Mouse (Mus musculus) yolk sac, embryonic 10.5 days (tissue): Measurements from ENCODE around the gene Dmbx1.

Experiments used
- DNase-seq: peaks from one replicate; pipeline ENCODE4 v3.0.0-alpha.2; 2017; ENCODE audit warnings: low spot score

The Dmbx1 gene

GRCm38 (mm10) chr4:115938276-115939160 lies 1.2 kb downstream of the Dmbx1 start:
- peak; percentile 32 for DNase-seq

GRCm38 (mm10) chr4:115937061-115937976 lies 2.4 kb downstream of the Dmbx1 start:
- DNase-seq = no peak

- no peak for DNase-seq
Measured at GRCm38 (mm10) chr4:115936646-115937045, 3.1 kb downstream of the Dmbx1 start.

GRCm38 (mm10) chr4:115935835-115936581 lies 3.7 kb downstream of the Dmbx1 start:
- no peak for DNase-seq

GRCm38 (mm10) chr4:115931556-115932088 lies 8.1 kb downstream of the Dmbx1 start:
- no peak for DNase-seq

GRCm38 (mm10) chr4:115927637-115928036 lies 12.1 kb downstream of the Dmbx1 start:
- DNase-seq = no peak

GRCm38 (mm10) chr4:115923262-115923880 lies 16.4 kb downstream of the Dmbx1 start:
- DNase-seq = no peak

GRCm38 (mm10) chr4:115922688-115923087 lies 17.0 kb downstream of the Dmbx1 start:
- DNase-seq = no peak

GRCm38 (mm10) chr4:115919911-115920310 lies 19.8 kb downstream of the Dmbx1 start:
- no peak for DNase-seq

- no peak for DNase-seq
Measured at GRCm38 (mm10) chr4:115911586-115911985, 28.1 kb downstream of the Dmbx1 start.

GRCm38 (mm10) chr4:115908641-115909040 lies 31.1 kb downstream of the Dmbx1 start:
- DNase-seq = no peak

- no peak for DNase-seq
Measured at GRCm38 (mm10) chr4:115907994-115908393, 31.7 kb downstream of the Dmbx1 start.

- DNase-seq = no peak
Measured at GRCm38 (mm10) chr4:115906791-115907190, 32.9 kb downstream of the Dmbx1 start.

GRCm38 (mm10) chr4:115905701-115906100 lies 34.0 kb downstream of the Dmbx1 start:
- DNase-seq = no peak

GRCm38 (mm10) chr4:115904375-115904774 lies 35.4 kb downstream of the Dmbx1 start:
- DNase-seq = no peak

- peak; percentile 59 for DNase-seq
Measured at GRCm38 (mm10) chr4:115902816-115903215, 36.9 kb downstream of the Dmbx1 start.

GRCm38 (mm10) chr4:115897901-115898631 lies 41.7 kb downstream of the Dmbx1 start:
- DNase-seq = no peak

GRCm38 (mm10) chr4:115894281-115894680 lies 45.4 kb downstream of the Dmbx1 start:
- no peak for DNase-seq

- DNase-seq = no peak
Measured at GRCm38 (mm10) chr4:115890553-115890952, 49.2 kb downstream of the Dmbx1 start, which contains the start of gene 6430628N08Rik. 6430628N08Rik (plus strand) TSS chr4:115890665.

GRCm38 (mm10) chr4:115890066-115890465 lies 49.7 kb downstream of the Dmbx1 start:
- no peak for DNase-seq
